Mouse (Mus musculus) ES-E14 (cell line): ENCODE measurements around the gene Csnk2a1.

Experiments used
- HCFC1 ChIP-seq: IDR thresholded peaks from 2 replicates; pipeline ENCODE4 v1.6.1; 2012; ENCODE audit warnings: low read length, inconsistent platforms, borderline replicate concordance; ENCODE audit not compliant: insufficient read depth
- ZC3H11A ChIP-seq: IDR thresholded peaks from 2 replicates; pipeline ENCODE4 v1.6.1; 2012; ENCODE audit warnings: low read depth, mild to moderate bottlenecking, inconsistent platforms, low read length, borderline replicate concordance

GRCm38 (mm10) chr2:152187132-152187531, 39.5 kb upstream of the Csnk2a1 start:
- no peak for TF ChIP-seq ZC3H11A
- no peak for TF ChIP-seq HCFC1
